Mouse (Mus musculus) forebrain, embryonic 13.5 days (tissue): Measurements from ENCODE around the gene Armc12. TPM values are rescaled to one million over a fixed set of nuclear protein-coding genes. Genes with fewer than 3 reads are reported as not detected.
A peak's percentile ranks its signal among the peaks of the same experiment; 100 is the strongest.

Experiments used
- ATAC-seq: fragments of 200-750 bp; cut with Nextera tagmentation; 2 replicates; pipeline ENCODE4 v1.8.0; 2017
- H3K27ac ChIP-seq: fragments of 300-500 bp; sonication (generic); 2 replicates; pipeline ENCODE4 v1.5.1; 2015; ENCODE audit warnings: inconsistent platforms, mild to moderate bottlenecking, moderate library complexity
- H3K27me3 ChIP-seq: fragments of 300-500 bp; sonication (generic); 2 replicates; pipeline ENCODE4 v1.6.1; 2015; ENCODE audit warnings: mild to moderate bottlenecking, inconsistent platforms
- H3K36me3 ChIP-seq: fragments of 300-500 bp; sonication (generic); 2 replicates; pipeline ENCODE4 v1.6.1; 2015; ENCODE audit warnings: mild to moderate bottlenecking, inconsistent platforms; ENCODE audit not compliant: poor library complexity, severe bottlenecking
- H3K4me1 ChIP-seq: fragments of 300-500 bp; sonication (generic); 2 replicates; pipeline ENCODE4 v1.6.1; 2015; ENCODE audit warnings: inconsistent platforms
- H3K4me2 ChIP-seq: fragments of 300-500 bp; sonication (generic); 2 replicates; pipeline ENCODE4 v1.6.1; 2015; ENCODE audit warnings: inconsistent platforms, mild to moderate bottlenecking, moderate library complexity
- H3K4me3 ChIP-seq: fragments of 300-500 bp; sonication (generic); 2 replicates; pipeline ENCODE4 v1.5.1; 2015; ENCODE audit warnings: mild to moderate bottlenecking, inconsistent platforms
- H3K9ac ChIP-seq: fragments of 300-500 bp; sonication (generic); 2 replicates; pipeline ENCODE4 v1.6.1; 2015; ENCODE audit warnings: mild to moderate bottlenecking, inconsistent platforms
- H3K9me3 ChIP-seq: fragments of 300-500 bp; sonication (generic); replicated peaks from 2 replicates; pipeline ENCODE4 v1.6.1; 2016; ENCODE audit warnings: inconsistent platforms
- WGBS: fragments of 180-500 bp; shearing (Covaris S2); methylation state at CpG from one replicate; pipeline ENCODE4 v1.1.7; 2015; 5-methylcytosine and 5-hydroxymethylcytosine counted together
- polyA plus RNA-seq: library from polyadenylated mRNA; unstranded; fragments of >200 nt; fragmentation: Nextera tagmentation; extraction: Ambion mirVana; gene quantifications from 2 replicates; pipeline ENCODE4 v1.2.1, GENCODE M21; 2015

The Armc12 gene
- polyA plus RNA-seq, 1 experiment from 2014 or later = not detected

GRCm38 (mm10) chr17:28502196-28502821, 28.3 kb upstream of the Armc12 start:
- H3K4me3 ChIP-seq = no peak overlapping the region
- no peak for ATAC-seq

GRCm38 (mm10) chr17:28504182-28504581, 26.4 kb upstream of the Armc12 start:
- no peaks in the 10 kb centered on the region for H3K9me3 ChIP-seq
- H3K4me3 ChIP-seq = no peak overlapping the region
- WGBS = 82% methylated on average over 6 of the region's 6 CpGs
- H3K27ac ChIP-seq = no peak overlapping the region
- no peak for ATAC-seq
- no peaks in the 10 kb centered on the region for H3K36me3 ChIP-seq
- H3K27me3 ChIP-seq = no peaks in the 10 kb centered on the region
- H3K4me1 ChIP-seq = peaks cover 3% of the 10 kb centered on the region; the same call in 1 of the 2 replicates
- no peak overlapping the region for H3K4me2 ChIP-seq
- no peak overlapping the region for H3K9ac ChIP-seq

More at GRCm38 (mm10) chr17:28502196-28502821, 28.3 kb upstream of the Armc12 start:
- WGBS = 77% methylated on average over 7 of the region's 7 CpGs
- Histone ChIP-seq H3K36me3 (no peaks in the 10 kb centered on the region), H3K27me3 (no peaks in the 10 kb centered on the region), H3K9me3 (no peaks in the 10 kb centered on the region), H3K4me1 (peaks cover 3% of the 10 kb centered on the region; the same call in 1 of the 2 replicates), H3K9ac (no peak overlapping the region), H3K27ac (no peak overlapping the region), H3K4me2 (no peak overlapping the region)

- no peak overlapping the region for H3K4me3 ChIP-seq
- peaks cover 6% of the 10 kb centered on the region; the same call in 1 of the 2 replicates for H3K4me1 ChIP-seq
- no peaks in the 10 kb centered on the region for H3K36me3 ChIP-seq
- no peak for ATAC-seq
- H3K9ac ChIP-seq = no peak overlapping the region; the same call in 1 of the 2 replicates
- WGBS = 87% methylated on average over 4 of the region's 4 CpGs
- no peaks in the 10 kb centered on the region for H3K9me3 ChIP-seq
- 0 out of 2 replicates have a peak, but pooled peaks cover 4% of the 10 kb centered on the region for H3K27me3 ChIP-seq
- H3K27ac ChIP-seq = no peak overlapping the region
- no peak overlapping the region for H3K4me2 ChIP-seq
Measured at GRCm38 (mm10) chr17:28505591-28505990, 25.0 kb upstream of the Armc12 start.

- no peak overlapping the region for H3K4me2 ChIP-seq
- H3K4me3 ChIP-seq = no peak overlapping the region
- H3K27ac ChIP-seq = no peak overlapping the region
- peaks cover 10% of the 10 kb centered on the region for H3K27me3 ChIP-seq
- ATAC-seq = no peak
- 25% methylated on average over 5 of the region's 5 CpGs for WGBS
- H3K36me3 ChIP-seq = no peaks in the 10 kb centered on the region
- H3K4me1 ChIP-seq = peaks cover 12% of the 10 kb centered on the region
- 0 out of 2 replicates have a peak overlapping the region, but pooled peaks have one; percentile 12 for H3K9ac ChIP-seq
- no peaks in the 10 kb centered on the region for H3K9me3 ChIP-seq
Measured at GRCm38 (mm10) chr17:28506895-28507294, 23.7 kb upstream of the Armc12 start.

GRCm38 (mm10) chr17:28507496-28507895, 23.1 kb upstream of the Armc12 start:
- no peak overlapping the region for H3K9ac ChIP-seq
- ATAC-seq = no peak

GRCm38 (mm10) chr17:28510445-28511342, 19.9 kb upstream of the Armc12 start:
- Histone ChIP-seq H3K27me3 (peaks cover 24% of the 10 kb centered on the region), H3K27ac (no peak overlapping the region), H3K4me3 (no peak overlapping the region), H3K9ac (peak overlapping the region; percentile 34; the same call in 1 of the 2 replicates), H3K36me3 (no peaks in the 10 kb centered on the region), H3K4me2 (peak overlapping the region; percentile 33), H3K4me1 (peaks cover 12% of the 10 kb centered on the region), H3K9me3 (no peaks in the 10 kb centered on the region)
- 8% methylated on average over 28 of the region's 28 CpGs for WGBS
- ATAC-seq = no peak

More at GRCm38 (mm10) chr17:28507496-28507895, 23.1 kb upstream of the Armc12 start:
- Histone ChIP-seq H3K4me1 (peaks cover 12% of the 10 kb centered on the region), H3K27me3 (peaks cover 14% of the 10 kb centered on the region), H3K27ac (no peak overlapping the region), H3K4me2 (no peak overlapping the region), H3K4me3 (no peak overlapping the region), H3K9me3 (no peaks in the 10 kb centered on the region), H3K36me3 (no peaks in the 10 kb centered on the region)
- WGBS = 30% methylated on average over 5 of the region's 5 CpGs

GRCm38 (mm10) chr17:28511616-28512541, 18.7 kb upstream of the Armc12 start:
- no peaks in the 10 kb centered on the region for H3K9me3 ChIP-seq
- peaks cover 24% of the 10 kb centered on the region for H3K27me3 ChIP-seq
- no peak overlapping the region for H3K9ac ChIP-seq
- 44% methylated on average over 9 of the region's 9 CpGs for WGBS
- no peaks in the 10 kb centered on the region for H3K36me3 ChIP-seq
- no peak overlapping the region for H3K4me2 ChIP-seq
- H3K4me3 ChIP-seq = no peak overlapping the region
- no peak for ATAC-seq
- H3K27ac ChIP-seq = no peak overlapping the region
- H3K4me1 ChIP-seq = peaks cover 12% of the 10 kb centered on the region

- H3K4me3 ChIP-seq = no peak overlapping the region
- H3K9ac ChIP-seq = no peak overlapping the region
- WGBS = 57% methylated on average over 6 of the region's 6 CpGs
Measured at GRCm38 (mm10) chr17:28512696-28513095, 17.9 kb upstream of the Armc12 start.

GRCm38 (mm10) chr17:28513337-28513736, 17.3 kb upstream of the Armc12 start:
- Histone ChIP-seq H3K4me1 (peaks cover 22% of the 10 kb centered on the region), H3K36me3 (no peaks in the 10 kb centered on the region), H3K9me3 (no peaks in the 10 kb centered on the region), H3K27me3 (peaks cover 24% of the 10 kb centered on the region), H3K4me2 (no peak overlapping the region), H3K27ac (no peak overlapping the region), H3K4me3 (no peak overlapping the region), H3K9ac (no peak overlapping the region)
- WGBS = 81% methylated on average over 1 of the region's 1 CpGs
- ATAC-seq = no peak

More at GRCm38 (mm10) chr17:28512696-28513095, 17.9 kb upstream of the Armc12 start:
- H3K27ac ChIP-seq = no peak overlapping the region
- H3K4me2 ChIP-seq = no peak overlapping the region
- no peak for ATAC-seq
- peaks cover 24% of the 10 kb centered on the region for H3K27me3 ChIP-seq
- no peaks in the 10 kb centered on the region for H3K36me3 ChIP-seq
- H3K9me3 ChIP-seq = no peaks in the 10 kb centered on the region
- H3K4me1 ChIP-seq = peaks cover 17% of the 10 kb centered on the region

GRCm38 (mm10) chr17:28513844-28514243, 16.8 kb upstream of the Armc12 start:
- H3K27ac ChIP-seq = no peak overlapping the region
- H3K4me1 ChIP-seq = peaks cover 27% of the 10 kb centered on the region
- H3K9ac ChIP-seq = no peak overlapping the region
- H3K27me3 ChIP-seq = peaks cover 24% of the 10 kb centered on the region
- WGBS = 65% methylated on average over 7 of the region's 7 CpGs
- H3K4me3 ChIP-seq = no peak overlapping the region
- no peak overlapping the region for H3K4me2 ChIP-seq
- no peak for ATAC-seq
- H3K9me3 ChIP-seq = no peaks in the 10 kb centered on the region
- H3K36me3 ChIP-seq = no peaks in the 10 kb centered on the region

GRCm38 (mm10) chr17:28514555-28514954, 16.1 kb upstream of the Armc12 start:
- Histone ChIP-seq H3K4me2 (no peak overlapping the region), H3K4me1 (peaks cover 30% of the 10 kb centered on the region), H3K9ac (no peak overlapping the region), H3K27me3 (peaks cover 24% of the 10 kb centered on the region), H3K4me3 (no peak overlapping the region), H3K27ac (no peak overlapping the region), H3K36me3 (no peaks in the 10 kb centered on the region), H3K9me3 (no peaks in the 10 kb centered on the region)
- no peak for ATAC-seq
- WGBS = 75% methylated on average over 5 of the region's 5 CpGs
